Mouse (Mus musculus): ENCODE data around the gene Lnx1. TPM values are rescaled to one million over a fixed set of nuclear protein-coding genes. Genes with fewer than 3 reads are reported as not detected.

The Lnx1 gene
- polyA plus RNA-seq, 1 experiment from 2014 or later: 1.5 TPM

DNA sequence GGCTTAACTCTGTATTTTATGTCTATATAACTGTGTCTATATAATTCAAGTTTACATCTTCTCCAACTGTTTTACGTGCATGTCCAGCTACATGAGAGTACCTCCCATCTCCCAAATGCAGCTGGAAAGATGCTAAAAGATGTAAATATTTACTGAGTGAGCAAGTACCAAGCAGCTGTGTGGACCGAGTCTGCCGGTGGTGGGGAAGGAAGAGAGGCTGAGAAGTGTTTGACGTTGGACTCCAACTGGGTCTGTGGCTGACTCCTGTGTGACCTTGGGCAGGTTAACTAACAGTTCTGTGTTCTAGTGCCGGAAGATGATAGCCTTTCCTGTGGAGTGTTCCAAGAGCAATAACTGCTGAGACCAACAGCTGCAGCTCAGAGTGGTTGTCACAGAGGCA, 27.9 kb upstream of the Lnx1 start:
- Histone ChIP-seq H3K9ac (replicated peaks; ENCODE audit: low read length) (no peak overlapping the region), H3K4me3 (ENCODE audit: low read depth, low read length) (no peak overlapping the region), H3K27ac (replicated peaks; ENCODE audit: low read depth, low read length) (no peak overlapping the region), H3K36me3 (replicated peaks; ENCODE audit: control insufficient read depth, insufficient read depth, low read depth, low read length) (no peaks in the 10 kb centered on the region), H3K4me1 (ENCODE audit: control insufficient read depth, insufficient read depth, low read length) (no peaks in the 10 kb centered on the region), H3K27me3 (ENCODE audit: control insufficient read depth, insufficient read depth, low read length) (no peaks in the 10 kb centered on the region), H3K4me2 (ENCODE audit: low read depth, low read length) (no peak overlapping the region), H3K9me3 (replicated peaks; ENCODE audit: control insufficient read depth, low read length) (no peaks in the 10 kb centered on the region)
- WGBS: 85% methylated on average over 5 of the region's 5 CpGs
- ATAC-seq (replicated peaks; ENCODE audit: insufficient number of reproducible peaks, low FRiP score, low TSS enrichment, low read depth): no peak
- DNase-seq (ENCODE audit: low spot score): no peak

DNA sequence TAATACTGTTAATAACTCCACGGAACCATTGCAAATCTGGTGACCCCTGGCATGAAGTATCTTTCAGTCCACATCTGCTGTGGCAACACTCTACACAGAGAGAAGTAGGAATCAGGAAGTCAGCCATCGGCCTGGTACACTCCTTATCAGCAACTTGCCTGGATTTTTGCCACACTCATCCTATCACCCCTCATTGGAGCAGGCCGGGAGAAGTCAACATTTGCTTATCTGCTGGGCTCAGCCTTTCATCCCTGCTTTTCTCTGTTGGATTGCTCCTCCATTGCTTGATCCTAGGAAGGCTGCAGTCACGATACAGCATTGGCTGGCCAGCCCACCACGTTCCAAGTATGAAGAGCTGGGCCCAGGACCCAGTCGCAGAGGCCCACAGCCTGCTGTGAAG, 26.9 kb upstream of the Lnx1 start:
- ATAC-seq (replicated peaks; ENCODE audit: insufficient number of reproducible peaks, low FRiP score, low TSS enrichment, low read depth) (no peak), DNase-seq (ENCODE audit: low spot score) (no peak)
- no peak overlapping the region for H3K27ac ChIP-seq (replicated peaks; ENCODE audit: low read depth, low read length)
- no peaks in the 10 kb centered on the region for H3K4me1 ChIP-seq (ENCODE audit: control insufficient read depth, insufficient read depth, low read length)
- no peaks in the 10 kb centered on the region for H3K9me3 ChIP-seq (replicated peaks; ENCODE audit: control insufficient read depth, low read length)
- H3K9ac ChIP-seq (replicated peaks; ENCODE audit: low read length): no peak overlapping the region
- 89% methylated on average over 6 of the region's 6 CpGs for WGBS
- H3K4me3 ChIP-seq (ENCODE audit: low read depth, low read length): no peak overlapping the region
- no peak overlapping the region for H3K4me2 ChIP-seq (ENCODE audit: low read depth, low read length)
- H3K36me3 ChIP-seq (replicated peaks; ENCODE audit: control insufficient read depth, insufficient read depth, low read depth, low read length): no peaks in the 10 kb centered on the region
- H3K27me3 ChIP-seq (ENCODE audit: control insufficient read depth, insufficient read depth, low read length): no peaks in the 10 kb centered on the region

DNA sequence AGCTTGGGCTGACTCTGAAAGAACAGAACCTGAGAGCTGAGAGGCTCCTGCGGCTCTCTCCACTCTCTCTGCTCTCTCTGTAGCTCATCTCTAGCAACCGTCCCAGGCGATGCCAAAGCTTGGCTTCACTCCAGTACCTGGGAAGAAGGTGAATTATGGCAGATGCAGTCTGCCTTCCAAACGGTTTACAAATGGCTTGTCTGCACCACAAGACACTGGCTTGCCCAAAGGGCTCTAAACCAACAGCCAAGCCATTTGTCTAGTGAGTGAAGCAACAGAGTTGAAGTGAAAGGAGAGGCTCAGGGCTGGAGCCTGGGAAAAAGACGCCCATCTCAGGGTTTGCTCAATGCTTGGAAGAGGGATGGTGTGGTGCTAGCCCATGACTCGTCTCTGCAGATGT, 25.5 kb upstream of the Lnx1 start:
- DNase-seq (ENCODE audit: low spot score) (no peak), ATAC-seq (replicated peaks; ENCODE audit: insufficient number of reproducible peaks, low FRiP score, low TSS enrichment, low read depth) (no peak)
- no peak overlapping the region for H3K4me2 ChIP-seq (ENCODE audit: low read depth, low read length)
- H3K27me3 ChIP-seq (ENCODE audit: control insufficient read depth, insufficient read depth, low read length): no peaks in the 10 kb centered on the region
- no peak overlapping the region for H3K4me3 ChIP-seq (ENCODE audit: low read depth, low read length)
- no peak overlapping the region for H3K27ac ChIP-seq (replicated peaks; ENCODE audit: low read depth, low read length)
- H3K9me3 ChIP-seq (replicated peaks; ENCODE audit: control insufficient read depth, low read length): no peaks in the 10 kb centered on the region
- H3K4me1 ChIP-seq (ENCODE audit: control insufficient read depth, insufficient read depth, low read length): no peaks in the 10 kb centered on the region
- 82% methylated on average over 6 of the region's 6 CpGs for WGBS
- no peaks in the 10 kb centered on the region for H3K36me3 ChIP-seq (replicated peaks; ENCODE audit: control insufficient read depth, insufficient read depth, low read depth, low read length)
- H3K9ac ChIP-seq (replicated peaks; ENCODE audit: low read length): no peak overlapping the region

DNA sequence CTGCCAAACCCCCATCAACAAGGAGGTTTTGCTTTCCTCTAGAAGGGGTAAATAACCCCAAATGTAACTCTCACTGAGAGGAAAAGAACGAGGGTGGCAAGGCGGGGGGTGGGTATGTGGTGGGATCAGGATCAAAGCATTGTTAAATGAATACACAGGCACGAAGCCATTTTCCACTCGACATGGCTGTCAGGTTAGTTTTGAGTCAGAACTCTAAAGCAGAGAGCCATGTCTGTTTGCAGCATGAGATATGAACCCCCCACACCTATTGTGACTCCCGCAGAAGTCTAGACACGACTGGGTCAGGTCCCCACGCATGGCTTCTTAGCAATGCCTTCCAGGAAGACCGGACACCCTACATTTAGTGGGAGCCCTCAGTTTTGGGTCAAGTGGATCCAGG, 24.6 kb upstream of the Lnx1 start:
- H3K9me3 ChIP-seq (replicated peaks; ENCODE audit: control insufficient read depth, low read length): no peaks in the 10 kb centered on the region
- H3K27ac ChIP-seq (replicated peaks; ENCODE audit: low read depth, low read length): no peak overlapping the region
- H3K27me3 ChIP-seq (ENCODE audit: control insufficient read depth, insufficient read depth, low read length): no peaks in the 10 kb centered on the region
- no peak overlapping the region for H3K4me2 ChIP-seq (ENCODE audit: low read depth, low read length)
- WGBS: 62% methylated on average over 8 of the region's 8 CpGs
- no peaks in the 10 kb centered on the region for H3K4me1 ChIP-seq (ENCODE audit: control insufficient read depth, insufficient read depth, low read length)
- no peaks in the 10 kb centered on the region for H3K36me3 ChIP-seq (replicated peaks; ENCODE audit: control insufficient read depth, insufficient read depth, low read depth, low read length)
- DNase-seq (ENCODE audit: low spot score) (peak; percentile 17), ATAC-seq (replicated peaks; ENCODE audit: insufficient number of reproducible peaks, low FRiP score, low TSS enrichment, low read depth) (no peak)
- H3K9ac ChIP-seq (replicated peaks; ENCODE audit: low read length): no peak overlapping the region
- no peak overlapping the region for H3K4me3 ChIP-seq (ENCODE audit: low read depth, low read length)

- H3K27ac ChIP-seq (replicated peaks; ENCODE audit: low read depth, low read length): no peak overlapping the region
- H3K36me3 ChIP-seq (replicated peaks; ENCODE audit: control insufficient read depth, insufficient read depth, low read depth, low read length): no peaks in the 10 kb centered on the region
- H3K4me3 ChIP-seq (ENCODE audit: low read depth, low read length): no peak overlapping the region
- no peaks in the 10 kb centered on the region for H3K4me1 ChIP-seq (ENCODE audit: control insufficient read depth, insufficient read depth, low read length)
- H3K9ac ChIP-seq (replicated peaks; ENCODE audit: low read length): no peak overlapping the region
- no peak for ATAC-seq (replicated peaks; ENCODE audit: insufficient number of reproducible peaks, low FRiP score, low TSS enrichment, low read depth)
- DNase-seq (ENCODE audit: low spot score): no peak
- no peaks in the 10 kb centered on the region for H3K9me3 ChIP-seq (replicated peaks; ENCODE audit: control insufficient read depth, low read length)
- WGBS: 33% methylated on average over 4 of the region's 4 CpGs
- no peaks in the 10 kb centered on the region for H3K27me3 ChIP-seq (ENCODE audit: control insufficient read depth, insufficient read depth, low read length)
- no peak overlapping the region for H3K4me2 ChIP-seq (ENCODE audit: low read depth, low read length)
These were observed 22.8 kb upstream of the Lnx1 start for GRCm38 (mm10) chr5:74725541-74725940.

GRCm38 (mm10) chr5:74721816-74722215, 19.1 kb upstream of the Lnx1 start:
- DNase-seq (ENCODE audit: low spot score): no peak
- Histone ChIP-seq H3K27me3 (ENCODE audit: control insufficient read depth, insufficient read depth, low read length) (no peaks in the 10 kb centered on the region), H3K4me2 (ENCODE audit: low read depth, low read length) (no peak overlapping the region), H3K27ac (replicated peaks; ENCODE audit: low read depth, low read length) (no peak overlapping the region), H3K9ac (replicated peaks; ENCODE audit: low read length) (no peak overlapping the region), H3K4me3 (ENCODE audit: low read depth, low read length) (no peak overlapping the region), H3K4me1 (ENCODE audit: control insufficient read depth, insufficient read depth, low read length) (no peaks in the 10 kb centered on the region), H3K36me3 (replicated peaks; ENCODE audit: control insufficient read depth, insufficient read depth, low read depth, low read length) (no peaks in the 10 kb centered on the region), H3K9me3 (replicated peaks; ENCODE audit: control insufficient read depth, low read length) (no peaks in the 10 kb centered on the region)
- ATAC-seq (replicated peaks; ENCODE audit: insufficient number of reproducible peaks, low FRiP score, low TSS enrichment, low read depth): no peak
- 59% methylated on average over 3 of the region's 3 CpGs for WGBS

GRCm38 (mm10) chr5:74720661-74721060, 17.9 kb upstream of the Lnx1 start:
- 59% methylated on average over 9 of the region's 9 CpGs for WGBS
- no peak overlapping the region for H3K27ac ChIP-seq (replicated peaks; ENCODE audit: low read depth, low read length)
- no peak for ATAC-seq (replicated peaks; ENCODE audit: insufficient number of reproducible peaks, low FRiP score, low TSS enrichment, low read depth)
- no peaks in the 10 kb centered on the region for H3K4me1 ChIP-seq (ENCODE audit: control insufficient read depth, insufficient read depth, low read length)
- H3K27me3 ChIP-seq (ENCODE audit: control insufficient read depth, insufficient read depth, low read length): no peaks in the 10 kb centered on the region
- H3K9ac ChIP-seq (replicated peaks; ENCODE audit: low read length): no peak overlapping the region
- no peak for DNase-seq (ENCODE audit: low spot score)
- no peak overlapping the region for H3K4me2 ChIP-seq (ENCODE audit: low read depth, low read length)
- H3K9me3 ChIP-seq (replicated peaks; ENCODE audit: control insufficient read depth, low read length): no peaks in the 10 kb centered on the region
- no peak overlapping the region for H3K4me3 ChIP-seq (ENCODE audit: low read depth, low read length)
- no peaks in the 10 kb centered on the region for H3K36me3 ChIP-seq (replicated peaks; ENCODE audit: control insufficient read depth, insufficient read depth, low read depth, low read length)

DNA sequence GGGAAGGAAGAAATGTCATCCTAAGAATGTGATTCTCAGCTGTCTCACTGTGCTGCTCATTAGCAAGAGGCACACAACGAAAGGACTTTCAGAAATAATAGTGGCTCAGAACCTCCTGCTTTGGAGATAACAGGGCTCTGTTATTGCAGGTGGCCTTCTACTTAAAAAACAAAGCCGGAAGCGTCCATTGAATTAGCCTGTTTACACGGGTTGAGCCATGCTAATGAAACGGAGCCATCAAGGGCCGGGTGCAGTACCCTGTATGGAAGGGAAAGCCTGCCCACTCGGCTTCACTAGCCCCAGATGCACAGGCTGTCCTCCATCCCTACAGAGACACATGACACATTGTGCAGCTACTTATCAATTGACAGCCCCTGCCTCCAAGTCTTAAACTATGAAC, 13.5 kb upstream of the Lnx1 start:
- no peak for ATAC-seq (replicated peaks; ENCODE audit: insufficient number of reproducible peaks, low FRiP score, low TSS enrichment, low read depth)
- DNase-seq (ENCODE audit: low spot score): no peak
- WGBS: 14% methylated on average over 7 of the region's 7 CpGs

More for the DNA sequence above, 13.5 kb upstream of the Lnx1 start:
- Histone ChIP-seq H3K27me3 (ENCODE audit: control insufficient read depth, insufficient read depth, low read length) (no peaks in the 10 kb centered on the region), H3K27ac (replicated peaks; ENCODE audit: low read depth, low read length) (no peak overlapping the region), H3K36me3 (replicated peaks; ENCODE audit: control insufficient read depth, insufficient read depth, low read depth, low read length) (no peaks in the 10 kb centered on the region), H3K4me1 (ENCODE audit: control insufficient read depth, insufficient read depth, low read length) (no peaks in the 10 kb centered on the region), H3K9me3 (replicated peaks; ENCODE audit: control insufficient read depth, low read length) (no peaks in the 10 kb centered on the region), H3K4me2 (ENCODE audit: low read depth, low read length) (no peak overlapping the region), H3K4me3 (ENCODE audit: low read depth, low read length) (no peak overlapping the region), H3K9ac (replicated peaks; ENCODE audit: low read length) (no peak overlapping the region)
